Mouse (Mus musculus) G1E (cell line): ENCODE data around the gene Lef1.

Experiments
- CTCF ChIP-seq: IDR thresholded peaks from 2 replicates; pipeline ENCODE4 v1.5.1; 2012; ENCODE audit warnings: low read depth, low read length, inconsistent platforms, mixed read lengths
- GATA1 ChIP-seq: IDR thresholded peaks from 2 replicates; pipeline ENCODE4 v1.6.1; 2012; ENCODE audit warnings: borderline replicate concordance, low read length, inconsistent platforms, mixed read lengths
- POLR2AphosphoS5 ChIP-seq: IDR thresholded peaks from 2 replicates; pipeline ENCODE4 v1.6.1; 2012; ENCODE audit warnings: low read depth, low read length, inconsistent platforms; ENCODE audit not compliant: insufficient replicate concordance
- TAL1 ChIP-seq: conservative IDR thresholded peaks from 2 replicates; pipeline ENCODE4 v1.6.1; 2012; ENCODE audit warnings: low read depth, low read length, inconsistent platforms, mixed read lengths

GRCm38 (mm10) chr3:131169161-131169560, 58.9 kb downstream of the Lef1 start:
- TF ChIP-seq CTCF: no peak
- TF ChIP-seq TAL1: no peak
- no peak for TF ChIP-seq GATA1
- no peak for TF ChIP-seq POLR2AphosphoS5
